Mouse (Mus musculus): Measurements from ENCODE around the gene Tnfaip8l2.

- TF ChIP-seq CTCF (IDR thresholded peaks at IDR 0.05; ENCODE audit: borderline replicate concordance, control insufficient read depth, extremely low read depth, insufficient read depth, low read length, poor library complexity) (no peak), POLR2A (IDR thresholded peaks at IDR 0.05; ENCODE audit: control insufficient read depth, extremely low read depth, insufficient read depth, low read length, poor library complexity) (no peak)
Observed at GRCm38 (mm10) chr3:95112760-95113159, 29.4 kb downstream of the Tnfaip8l2 start.

Measured in thymus, adult 2 months (tissue).